Mouse (Mus musculus) kidney, adult 11 months (tissue): ENCODE results near the gene Hoxa5.

ENCODE experiments used
- DNase-seq: peaks from one replicate; pipeline ENCODE4 v3.0.0; 2022

The Hoxa5 gene

GRCm38 (mm10) chr6:52239625-52240388, 35.4 kb upstream of the Hoxa5 start:
- DNase-seq, result no peak

- DNase-seq, result no peak
Observed at GRCm38 (mm10) chr6:52238976-52239375, 34.6 kb upstream of the Hoxa5 start.

- DNase-seq, result no peak
Observed at GRCm38 (mm10) chr6:52238155-52238545, 33.8 kb upstream of the Hoxa5 start.

GRCm38 (mm10) chr6:52237346-52238154, 33.2 kb upstream of the Hoxa5 start:
- DNase-seq, result no peak

- DNase-seq, result no peak
Observed at GRCm38 (mm10) chr6:52236806-52237205, 32.4 kb upstream of the Hoxa5 start.

GRCm38 (mm10) chr6:52235866-52236265, 31.5 kb upstream of the Hoxa5 start:
- no peak for DNase-seq

GRCm38 (mm10) chr6:52235267-52235666, 30.9 kb upstream of the Hoxa5 start:
- no peak for DNase-seq

GRCm38 (mm10) chr6:52234428-52235140, 30.2 kb upstream of the Hoxa5 start:
- DNase-seq, result peak; percentile 72

GRCm38 (mm10) chr6:52233546-52234427, 29.4 kb upstream of the Hoxa5 start:
- DNase-seq, result peak; percentile 89

- no peak for DNase-seq
Observed at GRCm38 (mm10) chr6:52232984-52233545, 28.7 kb upstream of the Hoxa5 start.

GRCm38 (mm10) chr6:52232568-52232965, 28.2 kb upstream of the Hoxa5 start:
- peak; percentile 73 for DNase-seq

GRCm38 (mm10) chr6:52231885-52232567, 27.6 kb upstream of the Hoxa5 start:
- peak; percentile 59 for DNase-seq

- peak; percentile 70 for DNase-seq
Observed at GRCm38 (mm10) chr6:52230516-52231165, 26.3 kb upstream of the Hoxa5 start, which contains the start of gene Hoxa9. Gene Hoxa9, minus strand, starts transcription at chr6:52231089.

- peak; percentile 86 for DNase-seq
Observed at GRCm38 (mm10) chr6:52229558-52230416, 25.4 kb upstream of the Hoxa5 start.

- peak; percentile 53 for DNase-seq
Observed at GRCm38 (mm10) chr6:52228475-52229465, 24.4 kb upstream of the Hoxa5 start.

GRCm38 (mm10) chr6:52227470-52228222, 23.3 kb upstream of the Hoxa5 start:
- DNase-seq, result peak; percentile 47

GRCm38 (mm10) chr6:52226569-52227257, 22.3 kb upstream of the Hoxa5 start:
- DNase-seq, result peak; percentile 48
